Mouse (Mus musculus) lung, embryonic 14.5 days (tissue): ENCODE results near the gene Il5ra. TPM values are rescaled to one million over a fixed set of nuclear protein-coding genes. Genes with fewer than 3 reads are reported as not detected.

Source experiments
- ATAC-seq: fragments of 200-750 bp; cut with Nextera tagmentation; 2 replicates; pipeline ENCODE4 v1.8.0; 2017; ENCODE audit warnings: mild to moderate bottlenecking, moderate TSS enrichment, moderate library complexity; ENCODE audit not compliant: insufficient read depth
- DNase-seq: peaks from one replicate; pipeline ENCODE4 v3.0.0-alpha.2; 2015
- H3K27ac ChIP-seq: fragments of 300-500 bp; sonication (generic); 2 replicates; pipeline ENCODE4 v1.5.1; 2014; ENCODE audit warnings: low read depth, mild to moderate bottlenecking, moderate library complexity
- H3K27me3 ChIP-seq: fragments of 300-500 bp; sonication (generic); 2 replicates; pipeline ENCODE4 v1.6.1; 2014; ENCODE audit warnings: low read length, control low read depth; ENCODE audit not compliant: insufficient read depth
- H3K36me3 ChIP-seq: fragments of 300-500 bp; sonication (generic); 2 replicates; pipeline ENCODE4 v1.6.1; 2014; ENCODE audit warnings: control low read depth; ENCODE audit not compliant: insufficient read depth
- H3K4me1 ChIP-seq: fragments of 300-500 bp; sonication (generic); 2 replicates; pipeline ENCODE4 v1.6.1; 2014; ENCODE audit warnings: antibody characterized with exemption, control low read depth; ENCODE audit not compliant: insufficient read depth
- H3K4me2 ChIP-seq: fragments of 300-500 bp; sonication (generic); 2 replicates; pipeline ENCODE4 v1.6.1; 2014; ENCODE audit warnings: mild to moderate bottlenecking
- H3K4me3 ChIP-seq: fragments of 300-500 bp; sonication (generic); 2 replicates; pipeline ENCODE4 v1.5.1; 2014; ENCODE audit warnings: low read depth, low read length
- H3K9ac ChIP-seq: fragments of 300-500 bp; sonication (generic); 2 replicates; pipeline ENCODE4 v1.6.1; 2014
- H3K9me3 ChIP-seq: fragments of 300-500 bp; sonication (generic); 2 replicates; pipeline ENCODE4 v1.6.1; 2016; ENCODE audit warnings: low read depth, low read length, control low read depth
- CTCF ChIP-seq: IDR thresholded peaks from 2 replicates; pipeline ENCODE4 v1.5.1; 2016; ENCODE audit warnings: antibody characterized with exemption, low read depth
- WGBS: fragments of 180-500 bp; shearing (Covaris S2); extraction: QIAGEN DNeasy Blood & Tissue Kit; methylation state at CpG from one replicate; pipeline ENCODE4 v1.1.7; 2014; 5-methylcytosine and 5-hydroxymethylcytosine counted together
- polyA plus RNA-seq: library from polyadenylated mRNA; unstranded; fragments of >200 nt; fragmentation: Nextera tagmentation; extraction: Ambion mirVana; gene quantifications from 2 replicates; pipeline ENCODE4 v1.2.1, GENCODE M21; 2014

The Il5ra gene
- polyA plus RNA-seq, 1 experiment from 2014 or later: not detected

DNA sequence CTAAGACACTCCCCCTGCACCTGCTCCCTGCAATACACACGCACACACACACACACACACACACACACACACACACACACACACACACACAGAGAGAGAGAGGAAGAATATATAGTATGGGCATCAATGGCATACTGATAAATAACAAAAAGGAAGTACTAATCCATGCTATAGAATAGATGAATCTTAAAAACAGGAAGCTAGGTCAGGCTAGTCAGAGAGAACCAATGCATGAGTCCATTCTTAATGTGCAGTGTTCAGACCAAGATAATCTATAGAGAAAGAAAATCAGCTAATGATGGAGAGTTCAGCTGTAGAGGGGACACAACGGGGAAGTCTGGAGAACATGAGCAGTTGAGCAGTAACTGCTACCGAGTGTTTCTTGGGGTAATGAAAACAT, 9.5 kb upstream of the Il5ra start:
- no peak overlapping the region for H3K9ac ChIP-seq
- TF ChIP-seq CTCF: no peak
- WGBS: 75% methylated on average over 3 of the region's 3 CpGs
- no peaks in the 10 kb centered on the region for H3K9me3 ChIP-seq
- no peak overlapping the region for H3K27ac ChIP-seq
- H3K27me3 ChIP-seq: no peaks in the 10 kb centered on the region
- H3K36me3 ChIP-seq: no peaks in the 10 kb centered on the region
- no peak for DNase-seq
- ATAC-seq: no peak
- H3K4me2 ChIP-seq: no peak overlapping the region
- H3K4me1 ChIP-seq: no peaks in the 10 kb centered on the region
- no peak overlapping the region for H3K4me3 ChIP-seq

DNA sequence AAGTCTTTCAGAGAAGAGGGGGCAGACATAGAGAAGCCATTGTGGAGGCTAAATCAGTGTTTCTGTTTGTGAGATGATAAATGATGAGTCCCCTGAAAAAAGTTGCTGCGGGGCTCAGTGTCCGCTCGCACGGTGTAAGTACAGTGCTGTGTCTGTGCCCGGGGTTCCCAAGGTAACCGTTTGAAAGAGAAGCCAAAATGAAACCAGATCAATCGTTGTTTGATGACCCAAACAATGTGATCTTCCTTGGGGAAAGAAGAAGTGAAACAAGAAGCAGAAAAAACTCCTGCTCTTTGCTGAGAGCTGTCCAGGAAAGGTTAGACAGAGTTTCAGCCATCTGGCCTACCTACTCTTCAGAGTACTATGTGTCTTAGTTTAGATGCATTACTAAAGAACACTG, 1.5 kb upstream of the Il5ra start:
- Histone ChIP-seq H3K36me3 (no peaks in the 10 kb centered on the region), H3K27me3 (no peaks in the 10 kb centered on the region), H3K4me3 (no peak overlapping the region), H3K9ac (no peak overlapping the region), H3K4me2 (no peak overlapping the region), H3K4me1 (no peaks in the 10 kb centered on the region), H3K27ac (no peak overlapping the region), H3K9me3 (no peaks in the 10 kb centered on the region)
- DNase-seq: no peak
- no peak for TF ChIP-seq CTCF
- 66% methylated on average over 7 of the region's 7 CpGs for WGBS
- no peak for ATAC-seq

GRCm38 (mm10) chr6:106747804-106748203, 1.0 kb downstream of the Il5ra start:
- Histone ChIP-seq H3K4me1 (no peaks in the 10 kb centered on the region), H3K9me3 (no peaks in the 10 kb centered on the region), H3K27me3 (no peaks in the 10 kb centered on the region), H3K9ac (no peak overlapping the region), H3K4me2 (no peak overlapping the region), H3K36me3 (no peaks in the 10 kb centered on the region), H3K27ac (no peak overlapping the region), H3K4me3 (no peak overlapping the region)
- TF ChIP-seq CTCF: no peak
- DNase-seq (no peak), ATAC-seq (no peak)
- 67% methylated on average over 3 of the region's 3 CpGs for WGBS

- H3K9me3 ChIP-seq: no peaks in the 10 kb centered on the region
- H3K4me2 ChIP-seq: no peak overlapping the region
- TF ChIP-seq CTCF: no peak
- H3K4me1 ChIP-seq: no peaks in the 10 kb centered on the region
- no peaks in the 10 kb centered on the region for H3K36me3 ChIP-seq
- no peak overlapping the region for H3K27ac ChIP-seq
- DNase-seq: no peak
- H3K4me3 ChIP-seq: no peak overlapping the region
- H3K27me3 ChIP-seq: no peaks in the 10 kb centered on the region
- no peak for ATAC-seq
- no peak overlapping the region for H3K9ac ChIP-seq
- 88% methylated on average over 5 of the region's 5 CpGs for WGBS
Measured at GRCm38 (mm10) chr6:106747251-106747650, 1.6 kb downstream of the Il5ra start.

- Histone ChIP-seq H3K27ac (no peak overlapping the region), H3K4me1 (no peaks in the 10 kb centered on the region), H3K4me2 (no peak overlapping the region), H3K27me3 (no peaks in the 10 kb centered on the region), H3K9me3 (no peaks in the 10 kb centered on the region), H3K9ac (no peak overlapping the region), H3K4me3 (no peak overlapping the region), H3K36me3 (no peaks in the 10 kb centered on the region)
- no peak for TF ChIP-seq CTCF
- ATAC-seq (no peak), DNase-seq (no peak)
- WGBS: 58% methylated on average over 7 of the region's 7 CpGs
Measured at GRCm38 (mm10) chr6:106745673-106746394, 3.0 kb downstream of the Il5ra start.

DNA sequence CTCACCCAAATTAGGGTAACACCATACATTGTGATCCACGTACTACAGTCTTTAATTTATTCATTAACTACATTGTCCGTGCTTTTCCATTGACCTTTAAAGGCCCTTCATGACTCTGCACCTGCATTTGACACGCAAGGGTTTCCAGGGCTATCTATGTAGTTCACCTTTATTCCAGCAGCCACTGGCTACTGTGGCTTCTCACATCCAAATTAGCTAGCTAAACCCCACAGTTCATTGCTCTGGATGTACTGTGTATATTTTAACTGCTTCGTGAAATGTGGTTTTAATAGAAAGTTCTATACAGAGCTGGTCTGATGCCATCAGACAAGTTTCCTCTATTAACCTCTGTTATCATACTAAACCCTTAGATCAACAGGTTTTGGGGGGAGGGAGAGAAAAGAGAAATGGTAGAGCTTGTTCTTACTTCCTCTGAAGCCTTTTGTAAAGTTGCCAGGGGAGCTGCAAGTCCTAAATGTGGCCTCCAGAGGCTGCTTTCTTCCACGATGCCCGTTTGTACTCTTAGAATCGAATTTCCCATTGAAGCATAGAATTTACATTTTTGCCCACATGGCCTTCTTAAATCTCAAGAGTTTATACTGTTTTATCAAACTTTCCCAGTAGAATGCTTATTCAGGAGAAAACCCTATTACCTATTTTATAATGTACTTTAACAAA, 5.1 kb downstream of the Il5ra start:
- Histone ChIP-seq H3K4me1 (no peaks in the 10 kb centered on the region), H3K27ac (no peak overlapping the region), H3K4me3 (no peak overlapping the region), H3K27me3 (no peaks in the 10 kb centered on the region), H3K4me2 (no peak overlapping the region), H3K36me3 (no peaks in the 10 kb centered on the region), H3K9ac (no peak overlapping the region), H3K9me3 (no peaks in the 10 kb centered on the region)
- TF ChIP-seq CTCF: no peak
- 77% methylated on average over 7 of the region's 7 CpGs for WGBS
- DNase-seq: no peak
- no peak for ATAC-seq

DNA sequence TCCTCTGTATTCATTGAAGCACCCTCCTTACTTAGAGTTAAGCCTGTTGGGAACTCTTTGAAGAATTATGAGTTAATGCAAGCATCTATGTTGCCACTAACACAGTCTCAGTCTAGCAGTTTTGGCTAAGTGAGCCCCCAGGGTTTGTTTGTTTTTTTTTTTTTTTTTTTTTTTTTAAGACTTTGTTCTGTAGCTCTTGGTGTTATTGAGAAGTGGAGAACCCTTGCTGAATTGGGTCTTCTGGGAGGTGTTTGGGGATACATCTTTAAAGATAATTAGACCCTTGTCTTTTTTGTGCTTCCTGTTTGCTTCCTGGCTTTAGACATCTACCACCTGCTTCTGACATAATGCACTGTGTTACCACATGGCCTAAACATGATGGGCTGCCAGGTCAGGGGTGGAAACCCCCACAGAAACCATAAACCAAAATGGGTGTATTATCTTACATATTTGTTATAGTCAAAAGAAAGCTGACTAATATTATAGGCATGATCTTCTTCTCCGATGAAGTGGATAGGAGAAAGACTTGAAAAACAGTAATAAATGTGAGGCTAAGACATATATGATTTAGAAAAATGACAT, 8.5 kb downstream of the Il5ra start:
- no peaks in the 10 kb centered on the region for H3K4me1 ChIP-seq
- no peak for DNase-seq
- H3K27ac ChIP-seq: no peak overlapping the region
- no peak for ATAC-seq
- H3K4me2 ChIP-seq: no peak overlapping the region
- H3K9ac ChIP-seq: no peak overlapping the region
- H3K9me3 ChIP-seq: no peaks in the 10 kb centered on the region
- WGBS: 65% methylated on average over 1 of the region's 1 CpGs
- H3K27me3 ChIP-seq: no peaks in the 10 kb centered on the region
- TF ChIP-seq CTCF: no peak
- no peak overlapping the region for H3K4me3 ChIP-seq
- H3K36me3 ChIP-seq: no peaks in the 10 kb centered on the region
